Mouse (Mus musculus): ENCODE data around the gene Gsg1.

DNA sequence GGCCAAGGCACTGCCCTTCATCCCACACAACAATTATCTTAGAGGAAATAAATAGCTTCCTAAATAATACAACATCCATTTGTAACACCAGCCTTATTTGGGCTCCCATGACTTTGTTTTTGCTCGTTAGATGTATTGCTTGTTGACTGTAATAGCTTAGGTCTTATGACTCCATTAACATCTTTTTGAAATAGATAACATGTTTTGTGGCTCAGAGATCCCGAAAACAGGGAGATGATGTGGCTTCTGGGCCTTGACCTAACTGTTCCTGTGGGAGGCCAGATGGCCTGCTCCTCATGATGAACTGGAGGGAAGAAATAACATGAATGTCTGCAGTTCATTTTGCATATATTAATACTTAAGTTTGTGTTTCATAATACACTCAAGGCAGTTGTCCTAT lies 17.6 kb upstream of the Gsg1 start:
- TF ChIP-seq CTCF (IDR thresholded peaks at IDR 0.05 in 2 of 3, conservative IDR thresholded peaks at IDR 0.05 in 1 of 3; ENCODE audit: control insufficient read depth in 1 of 3, insufficient read depth in 1 of 3, low read depth in 2 of 3, low read length in 3 of 3, poor library complexity in 1 of 3, severe bottlenecking in 1 of 3) (no peak), POLR2A (IDR thresholded peaks at IDR 0.05; ENCODE audit: control insufficient read depth in 1 of 2, insufficient read depth in 1 of 2, low read depth in 1 of 2, low read length in 2 of 2, poor library complexity in 1 of 2) (no peak), TAL1 (IDR thresholded peaks at IDR 0.05; ENCODE audit: low read length) (no peak), TCF12 (IDR thresholded peaks at IDR 0.05; ENCODE audit: low read depth, low read length) (no peak), TBP (IDR thresholded peaks at IDR 0.05; ENCODE audit: low read depth, low read length) (no peak), USF2 (IDR thresholded peaks at IDR 0.05; ENCODE audit: borderline replicate concordance in 1 of 2, insufficient read depth in 1 of 2, low read depth in 1 of 2, low read length in 2 of 2) (no peak), ZMIZ1 (IDR thresholded peaks at IDR 0.05; ENCODE audit: low read depth, low read length) (no peak)

Data from MEL (cell line).